In the genomic region with DNA sequence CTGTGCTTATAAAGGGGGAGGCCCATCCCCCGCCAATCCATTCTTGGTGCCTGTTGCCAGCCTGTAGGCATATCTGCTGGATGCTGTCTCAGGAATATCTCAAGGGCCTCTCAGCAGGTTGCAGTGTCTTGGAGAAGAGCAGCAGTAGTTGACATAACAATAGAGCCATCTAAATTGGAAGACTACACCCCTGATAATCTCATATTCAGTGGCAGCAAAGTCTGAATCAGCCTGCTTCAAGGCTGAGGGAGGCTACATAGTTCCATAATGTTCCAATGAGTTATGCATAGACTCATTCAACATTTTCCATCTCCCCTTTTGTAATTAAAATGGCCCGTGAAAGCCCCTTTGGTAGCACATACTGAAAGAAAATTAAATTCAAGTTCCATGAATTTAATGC, we compare ENCODE assay signal across 12 mouse cellular contexts.
"Had no signal": no experiment of that assay in that cellular context is flagged by ENCODE, and none has a peak within 500 bp of the region (broad histone marks: within the 10 kb centered on the region; RNA-seq: fewer than 3 reads in every experiment).

No protein-coding gene starts in this region.

- DNase-seq: retina, postnatal 1 day; right cerebral cortex, adult 18-20 months; right cerebral cortex, postnatal 14 days; right cerebral cortex, postnatal 25 days; right cerebral cortex, postnatal 4 days; spleen, adult 18-20 months; thymus, adult 18-20 months; thymus, adult 2 months; thymus, postnatal 14 days; thymus, postnatal 25 days; thymus, postnatal 36 days; thymus, postnatal 4 days had no signal
